Mouse (Mus musculus): Measurements from ENCODE around the gene Nsd1. TPM values are rescaled to one million over a fixed set of nuclear protein-coding genes. Genes with fewer than 3 reads are reported as not detected.
"Not testable (repeated sequence)": the region's sequence is repeated elsewhere in the genome, so short reads cannot be mapped to it uniquely, and the experiment has no call there.

Nsd1 gene
- polyA plus RNA-seq, 1 experiment from 2014 or later: 73.9 TPM

DNA sequence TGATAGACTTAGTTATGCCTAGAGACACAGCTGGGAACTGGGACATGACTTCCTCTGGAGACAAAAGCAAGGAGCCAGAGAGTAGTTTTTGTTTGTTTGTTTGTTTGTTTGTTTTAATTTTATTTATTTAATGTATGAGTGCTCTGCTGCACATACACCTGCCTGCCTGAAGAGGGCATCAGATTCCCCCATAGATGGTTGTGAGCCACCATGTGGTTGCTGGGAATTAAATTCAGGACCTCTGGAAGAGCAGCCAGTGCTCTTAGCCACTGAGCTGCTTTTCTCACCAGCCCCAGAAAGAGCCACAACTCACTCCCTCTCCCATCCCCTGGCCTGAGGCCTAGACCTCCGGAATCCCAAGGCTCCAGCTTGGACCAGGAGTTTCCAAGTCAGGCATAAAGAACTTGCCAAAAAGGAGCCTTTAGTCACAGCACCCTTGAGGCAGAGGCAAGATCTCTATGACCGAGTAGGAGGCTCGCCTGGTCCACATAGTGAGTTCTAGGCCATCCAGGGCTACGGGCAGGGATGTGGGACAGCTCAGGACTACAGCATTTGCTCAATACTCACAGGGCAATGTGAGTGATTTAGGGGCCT, 31.6 kb upstream of the Nsd1 start:
- WGBS: 63% methylated on average over 4 of the region's 4 CpGs
- H3K27me3 ChIP-seq (ENCODE audit: insufficient read depth, poor library complexity, severe bottlenecking): peaks cover 10% of the 10 kb centered on the region; the same call in 1 of the 2 replicates
- H3K4me1 ChIP-seq (replicated peaks): peaks cover 11% of the 10 kb centered on the region; the same call in 1 of the 2 replicates
- no peaks in the 10 kb centered on the region for H3K36me3 ChIP-seq
- DNase-seq (ENCODE audit: low spot score): no peak
- no peak overlapping the region for H3K4me3 ChIP-seq
- no peak overlapping the region for H3K27ac ChIP-seq
- H3K9me3 ChIP-seq: no peaks in the 10 kb centered on the region

DNA sequence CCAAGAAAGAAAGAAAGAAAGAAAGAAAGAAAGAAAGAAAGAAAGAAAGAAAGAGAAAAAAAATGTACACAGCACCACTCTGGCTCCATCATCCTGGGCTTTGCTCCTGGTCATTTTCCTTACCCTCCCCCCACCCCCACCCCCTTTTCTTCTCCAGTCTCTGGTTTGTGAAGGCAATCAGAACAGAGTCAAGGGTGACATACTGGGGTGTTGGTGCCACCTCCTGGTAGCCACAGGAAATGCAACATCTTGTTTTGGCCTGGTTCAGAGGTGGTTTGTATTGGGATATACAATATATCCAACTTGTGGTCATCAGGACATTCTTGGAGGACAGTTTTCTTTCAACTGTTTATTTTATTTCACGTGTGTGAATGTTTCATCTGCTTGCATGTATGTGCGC, 31.0 kb upstream of the Nsd1 start:
- peak; percentile 79 for DNase-seq (ENCODE audit: low spot score)
- H3K36me3 ChIP-seq: no peaks in the 10 kb centered on the region
- peaks cover 11% of the 10 kb centered on the region; the same call in 1 of the 2 replicates for H3K4me1 ChIP-seq (replicated peaks)
- H3K4me3 ChIP-seq: no peak overlapping the region
- no peaks in the 10 kb centered on the region for H3K9me3 ChIP-seq
- WGBS: 35% methylated on average over 2 of the region's 2 CpGs
- H3K27ac ChIP-seq: no peak overlapping the region
- H3K27me3 ChIP-seq (ENCODE audit: insufficient read depth, poor library complexity, severe bottlenecking): peaks cover 10% of the 10 kb centered on the region; the same call in 1 of the 2 replicates

DNA sequence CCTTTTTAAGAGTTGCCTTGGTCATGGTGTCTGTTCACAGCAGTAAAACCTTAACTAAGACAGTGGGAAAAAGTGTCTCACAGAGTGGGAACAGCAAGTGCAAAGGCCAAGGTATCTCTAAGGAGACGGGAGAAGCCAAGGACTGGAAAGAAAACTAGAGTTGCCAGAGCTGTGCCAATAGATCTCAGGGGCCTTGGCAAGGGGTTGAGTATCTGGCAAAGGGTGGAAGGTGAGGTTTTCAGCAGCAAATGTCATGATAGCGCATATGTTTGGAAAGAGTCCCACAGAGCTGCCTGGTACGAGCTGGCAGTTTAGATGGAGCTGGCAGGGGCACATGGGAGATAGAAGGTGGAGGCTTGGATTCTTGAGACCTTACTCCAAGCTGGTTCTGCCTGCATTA, 30.0 kb upstream of the Nsd1 start:
- Histone ChIP-seq H3K27ac (no peak overlapping the region), H3K36me3 (no peaks in the 10 kb centered on the region), H3K9me3 (no peaks in the 10 kb centered on the region), H3K4me1 (replicated peaks) (peaks cover 7% of the 10 kb centered on the region; the same call in 1 of the 2 replicates), H3K4me3 (no peak overlapping the region), H3K27me3 (ENCODE audit: insufficient read depth, poor library complexity, severe bottlenecking) (no peaks in the 10 kb centered on the region)
- DNase-seq (ENCODE audit: low spot score): no peak
- WGBS: 90% methylated on average over 3 of the region's 3 CpGs

DNA sequence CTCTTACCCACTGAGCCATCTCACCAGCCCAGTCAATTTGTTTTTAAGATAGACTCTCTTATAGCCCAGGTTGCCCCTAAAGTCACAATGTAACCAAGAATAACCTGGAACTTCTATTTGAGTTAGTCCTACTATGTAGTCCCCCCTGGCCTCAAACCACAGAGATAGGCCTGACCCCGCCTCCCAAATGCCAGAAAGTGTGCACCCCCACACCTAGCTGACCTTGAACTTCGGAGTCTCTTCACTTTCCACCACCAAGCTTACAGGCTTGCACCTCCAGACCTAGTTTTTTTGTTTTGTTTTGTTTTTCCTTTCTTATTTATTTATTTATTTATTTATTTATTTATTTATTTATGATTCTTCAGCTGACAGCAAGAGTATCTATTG, 27.8 kb upstream of the Nsd1 start:
- Histone ChIP-seq H3K4me1 (replicated peaks) (peaks cover 7% of the 10 kb centered on the region; the same call in 1 of the 2 replicates), H3K27ac (no peak overlapping the region), H3K27me3 (ENCODE audit: insufficient read depth, poor library complexity, severe bottlenecking) (no peaks in the 10 kb centered on the region), H3K36me3 (no peaks in the 10 kb centered on the region), H3K4me3 (peak overlapping the region; percentile 50; the same call in 1 of the 2 replicates), H3K9me3 (no peaks in the 10 kb centered on the region)
- WGBS: 71% methylated on average over 2 of the region's 2 CpGs
- DNase-seq (ENCODE audit: low spot score): no peak

DNA sequence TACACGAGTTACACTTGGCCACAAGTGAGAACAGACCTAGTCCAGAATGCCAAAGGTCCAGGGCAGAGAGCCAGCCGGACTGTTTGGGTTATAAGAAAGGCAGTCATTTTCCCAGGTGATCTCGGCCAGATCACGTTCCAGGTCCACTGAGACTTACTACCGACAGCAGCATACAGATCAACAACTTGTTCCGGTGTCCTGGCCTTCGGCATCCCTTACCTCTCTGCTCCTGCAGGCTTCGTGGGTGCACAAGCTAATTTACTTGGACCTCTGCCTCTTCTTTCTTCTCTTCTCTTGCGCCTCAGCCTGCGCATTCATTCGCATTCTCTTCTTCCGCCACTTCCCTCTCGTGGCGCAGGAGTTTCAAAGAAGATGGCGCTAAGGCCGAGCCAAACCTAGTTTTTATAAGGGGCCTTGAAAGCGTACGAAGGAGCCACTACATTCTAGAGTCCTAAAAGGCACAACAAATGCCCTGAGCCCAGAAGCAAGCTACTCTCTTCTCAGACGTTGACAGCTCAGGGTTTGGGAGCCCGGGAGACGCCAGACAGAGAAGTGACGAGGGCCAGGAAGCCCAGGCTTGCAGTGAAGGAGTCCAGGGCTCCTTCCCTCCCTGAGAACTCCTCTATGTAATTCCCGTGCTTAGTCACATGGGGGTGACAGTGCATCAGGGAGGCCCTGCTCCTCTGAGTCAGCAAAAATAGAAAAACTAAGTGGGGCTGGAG, 27.2 kb upstream of the Nsd1 start:
- Histone ChIP-seq H3K36me3 (no peaks in the 10 kb centered on the region), H3K4me1 (replicated peaks) (peaks cover 7% of the 10 kb centered on the region; the same call in 1 of the 2 replicates)

DNA sequence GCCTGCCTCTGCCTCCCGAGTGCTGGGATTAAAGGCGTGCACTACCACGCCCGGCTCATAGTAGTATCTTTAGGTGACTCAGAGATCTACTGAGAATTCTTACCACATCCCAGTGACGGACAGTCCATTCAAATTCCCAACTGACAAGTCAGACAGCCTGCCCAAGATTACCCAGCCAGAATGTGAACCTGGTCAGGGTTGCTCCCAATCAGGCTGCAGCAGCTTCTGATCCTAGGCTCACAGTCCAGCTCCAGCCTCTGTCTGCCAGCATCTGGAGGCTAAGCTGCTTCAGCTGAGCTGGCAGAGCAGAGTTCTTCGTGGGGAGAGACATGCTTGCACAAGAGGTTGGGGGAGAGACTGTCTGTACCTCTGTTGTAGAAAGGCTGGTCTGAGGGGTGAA, 26.2 kb upstream of the Nsd1 start:
- WGBS: 82% methylated on average over 6 of the region's 6 CpGs
- no peak for DNase-seq (ENCODE audit: low spot score)
- Histone ChIP-seq H3K4me3 (no peak overlapping the region), H3K9me3 (no peaks in the 10 kb centered on the region), H3K27ac (no peak overlapping the region), H3K36me3 (no peaks in the 10 kb centered on the region), H3K27me3 (ENCODE audit: insufficient read depth, poor library complexity, severe bottlenecking) (no peaks in the 10 kb centered on the region), H3K4me1 (replicated peaks) (peaks cover 7% of the 10 kb centered on the region; the same call in 1 of the 2 replicates)

More for the DNA sequence above, 27.2 kb upstream of the Nsd1 start:
- Histone ChIP-seq H3K27me3 (ENCODE audit: insufficient read depth, poor library complexity, severe bottlenecking) (no peaks in the 10 kb centered on the region), H3K9me3 (no peaks in the 10 kb centered on the region), H3K4me3 (peak overlapping the region; percentile 50), H3K27ac (peak overlapping the region; percentile 84)
- DNase-seq (ENCODE audit: low spot score): peak; percentile 79
- 3% methylated on average over 23 of the region's 23 CpGs for WGBS

DNA sequence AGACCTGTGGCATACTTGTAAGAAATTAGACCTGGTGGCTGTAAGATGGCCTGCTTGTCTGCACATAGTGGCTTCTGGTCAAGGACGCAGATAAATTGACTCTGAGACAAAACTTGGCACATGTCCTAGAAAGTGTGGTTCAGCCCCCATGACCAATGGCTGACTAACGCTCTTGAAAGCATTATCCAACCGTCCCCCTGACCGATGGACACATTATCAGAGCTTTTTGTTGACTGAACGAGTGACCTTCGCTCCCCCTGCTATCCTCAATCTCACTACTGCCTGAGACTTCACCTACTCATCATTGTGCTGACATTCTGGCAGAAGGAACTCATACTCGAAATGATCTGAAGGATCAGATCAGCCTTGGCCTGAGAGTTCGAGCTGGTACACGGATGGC, 22.5 kb upstream of the Nsd1 start:
- not testable (repeated sequence) for H3K4me3 ChIP-seq; H3K27ac ChIP-seq; H3K27me3 ChIP-seq (ENCODE audit: insufficient read depth, poor library complexity, severe bottlenecking); DNase-seq (ENCODE audit: low spot score); H3K36me3 ChIP-seq; H3K9me3 ChIP-seq
- WGBS: 44% methylated on average over 3 of the region's 9 CpGs
- peaks cover 23% of the 10 kb centered on the region for H3K4me1 ChIP-seq (replicated peaks)

DNA sequence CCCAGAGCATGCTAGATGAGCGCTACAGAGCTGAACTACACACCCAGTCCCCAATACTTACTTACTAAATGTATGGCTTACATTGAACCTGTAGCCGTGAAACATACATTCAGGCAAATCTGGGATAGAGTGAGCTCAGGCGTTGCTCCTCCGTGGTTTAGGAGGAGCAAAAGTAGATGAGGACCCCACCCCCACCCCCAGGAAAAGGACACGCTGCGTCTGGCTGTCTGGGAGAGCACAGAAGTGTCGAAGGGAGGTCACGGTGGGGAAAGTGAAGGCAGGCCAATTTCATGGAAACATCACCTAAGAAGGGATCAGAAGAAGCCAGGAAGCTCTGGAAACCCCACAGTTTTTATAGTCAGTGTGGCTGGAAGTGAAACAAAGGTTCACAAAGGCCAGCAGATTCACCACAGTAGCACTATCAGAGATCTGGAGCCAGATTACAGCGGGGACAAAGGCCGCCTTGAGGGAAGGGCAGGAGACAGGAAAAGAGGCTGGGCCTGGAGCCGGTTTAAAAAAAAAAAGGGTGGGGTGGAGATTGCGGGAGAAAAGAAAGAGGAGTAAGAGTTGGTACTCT, 20.0 kb upstream of the Nsd1 start:
- Histone ChIP-seq H3K36me3 (no peaks in the 10 kb centered on the region), H3K27ac (peak overlapping the region; percentile 96), H3K4me3 (peak overlapping the region; percentile 58), H3K27me3 (ENCODE audit: insufficient read depth, poor library complexity, severe bottlenecking) (no peaks in the 10 kb centered on the region), H3K9me3 (no peaks in the 10 kb centered on the region), H3K4me1 (replicated peaks) (peaks cover 17% of the 10 kb centered on the region)
- DNase-seq (ENCODE audit: low spot score): no peak
- WGBS: 3% methylated on average over 12 of the region's 12 CpGs

DNA sequence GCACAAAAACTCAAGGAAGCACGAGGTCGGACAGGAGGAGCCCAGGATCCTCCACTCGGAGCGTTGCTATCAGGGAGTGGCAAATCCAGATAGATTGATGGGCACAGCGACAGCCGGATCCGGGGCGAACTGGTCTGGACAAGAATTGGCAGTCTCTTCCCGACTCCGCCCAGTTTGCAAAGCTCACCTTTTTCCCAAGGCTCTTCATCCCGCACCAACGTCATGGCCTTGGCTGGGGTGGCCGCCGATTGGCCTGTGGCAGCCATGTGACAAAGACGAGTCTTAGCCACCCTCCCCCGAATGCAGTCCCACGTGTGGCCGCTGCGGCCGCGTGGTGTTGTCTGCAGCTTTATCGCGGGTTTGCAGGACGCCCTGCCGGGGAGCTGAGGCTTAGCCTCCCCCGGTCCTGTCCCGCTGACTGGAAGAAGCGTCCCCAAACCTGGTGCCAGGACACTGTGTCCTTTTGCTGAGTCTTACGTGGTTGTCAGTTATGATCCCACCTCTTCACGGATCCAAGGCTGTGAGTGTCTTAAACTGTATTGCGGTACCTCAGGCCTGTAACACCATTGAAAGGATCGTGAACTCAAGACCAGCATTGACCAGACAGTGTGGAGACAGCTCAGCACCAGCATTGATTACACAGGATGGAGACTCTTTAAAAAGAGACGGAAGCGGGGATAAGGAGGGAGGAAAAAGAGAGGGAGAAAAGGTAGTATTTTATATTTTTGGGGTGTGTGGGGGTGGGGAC, 19.3 kb upstream of the Nsd1 start:
- peaks cover 17% of the 10 kb centered on the region for H3K4me1 ChIP-seq (replicated peaks)
- WGBS: 3% methylated on average over 34 of the region's 34 CpGs
- peak; percentile 97 for DNase-seq (ENCODE audit: low spot score)

DNA sequence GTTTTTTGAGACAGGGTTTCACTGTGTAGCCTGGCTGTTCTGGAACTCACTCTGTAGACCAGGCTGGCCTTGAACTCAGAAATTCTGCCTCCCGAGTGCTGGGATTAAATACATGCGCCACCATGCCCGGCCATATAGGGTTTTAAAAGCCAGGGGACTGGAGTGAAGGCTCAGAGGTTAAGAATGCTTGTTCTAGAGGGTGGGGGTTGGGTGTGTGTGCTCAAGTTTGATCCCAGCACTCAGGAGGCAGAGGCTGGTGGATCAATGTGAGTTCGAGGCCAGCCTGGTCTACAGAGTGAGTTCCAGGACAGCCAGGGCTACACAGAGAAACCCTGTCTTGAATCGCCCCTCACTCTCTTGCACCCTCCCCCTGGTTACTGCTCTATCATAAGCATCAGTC, 18.0 kb upstream of the Nsd1 start:
- Histone ChIP-seq H3K27ac (no peak overlapping the region), H3K36me3 (no peaks in the 10 kb centered on the region), H3K27me3 (ENCODE audit: insufficient read depth, poor library complexity, severe bottlenecking) (no peaks in the 10 kb centered on the region), H3K9me3 (no peaks in the 10 kb centered on the region), H3K4me1 (replicated peaks) (peaks cover 17% of the 10 kb centered on the region), H3K4me3 (no peak overlapping the region)
- no peak for DNase-seq (ENCODE audit: low spot score)
- WGBS: 85% methylated on average over 5 of the region's 5 CpGs

More for the DNA sequence above, 19.3 kb upstream of the Nsd1 start:
- H3K9me3 ChIP-seq: no peaks in the 10 kb centered on the region
- H3K4me3 ChIP-seq: peak overlapping the region; percentile 58
- H3K27ac ChIP-seq: peak overlapping the region; percentile 96
- H3K36me3 ChIP-seq: no peaks in the 10 kb centered on the region
- H3K27me3 ChIP-seq (ENCODE audit: insufficient read depth, poor library complexity, severe bottlenecking): no peaks in the 10 kb centered on the region

DNA sequence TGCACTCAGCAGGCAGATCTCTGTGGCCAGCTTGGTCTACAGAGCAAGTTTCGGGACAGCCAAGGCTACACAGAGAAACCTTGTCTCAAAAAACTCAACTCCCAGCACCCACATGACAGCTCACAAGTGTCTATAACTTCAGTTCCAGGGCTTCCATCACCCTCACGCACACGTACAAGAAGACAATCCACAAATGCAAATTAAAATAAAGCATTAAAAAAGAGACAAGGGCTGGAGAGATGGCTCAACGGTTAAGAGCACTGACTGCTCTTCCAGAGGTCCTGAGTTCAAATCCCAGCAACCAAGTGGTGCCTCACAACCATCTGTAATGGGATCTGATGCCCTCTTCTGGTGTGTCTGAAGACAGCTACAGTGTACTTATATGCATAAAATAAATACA, 6.8 kb upstream of the Nsd1 start:
- H3K9me3 ChIP-seq; DNase-seq (ENCODE audit: low spot score); H3K4me3 ChIP-seq; H3K36me3 ChIP-seq; H3K4me1 ChIP-seq (replicated peaks); H3K27me3 ChIP-seq (ENCODE audit: insufficient read depth, poor library complexity, severe bottlenecking); H3K27ac ChIP-seq: not testable (repeated sequence)
- 91% methylated on average over 4 of the region's 4 CpGs for WGBS

DNA sequence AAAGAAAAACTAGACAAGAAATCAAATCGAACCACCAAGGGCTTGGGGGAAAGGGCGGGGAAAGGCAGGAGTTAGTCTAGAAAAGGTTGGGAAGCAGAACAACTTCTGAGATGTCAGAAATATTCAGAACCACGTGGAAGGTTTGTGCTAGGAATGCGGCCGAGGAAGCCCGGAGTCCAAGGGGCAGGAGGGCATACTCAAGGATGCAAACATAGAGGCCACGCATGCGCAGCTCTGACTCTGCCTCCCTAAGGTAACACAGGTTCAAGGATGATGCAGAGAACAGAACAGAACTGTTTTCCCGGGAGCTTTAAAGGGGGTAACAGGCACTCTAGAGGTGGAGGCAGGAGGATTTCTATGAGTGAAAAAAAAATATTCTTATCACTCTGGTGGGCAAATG, 5.8 kb upstream of the Nsd1 start:
- Histone ChIP-seq H3K4me3 (no peak overlapping the region), H3K9me3 (no peaks in the 10 kb centered on the region), H3K27ac (no peak overlapping the region), H3K27me3 (ENCODE audit: insufficient read depth, poor library complexity, severe bottlenecking) (no peaks in the 10 kb centered on the region), H3K36me3 (no peaks in the 10 kb centered on the region), H3K4me1 (replicated peaks) (peaks cover 3% of the 10 kb centered on the region; the same call in 1 of the 2 replicates)
- WGBS: 85% methylated on average over 9 of the region's 9 CpGs
- no peak for DNase-seq (ENCODE audit: low spot score)

All from hindbrain, embryonic 10.5 days (tissue).